ENCODE assay signal across 8 mouse cellular contexts in the genomic region with DNA sequence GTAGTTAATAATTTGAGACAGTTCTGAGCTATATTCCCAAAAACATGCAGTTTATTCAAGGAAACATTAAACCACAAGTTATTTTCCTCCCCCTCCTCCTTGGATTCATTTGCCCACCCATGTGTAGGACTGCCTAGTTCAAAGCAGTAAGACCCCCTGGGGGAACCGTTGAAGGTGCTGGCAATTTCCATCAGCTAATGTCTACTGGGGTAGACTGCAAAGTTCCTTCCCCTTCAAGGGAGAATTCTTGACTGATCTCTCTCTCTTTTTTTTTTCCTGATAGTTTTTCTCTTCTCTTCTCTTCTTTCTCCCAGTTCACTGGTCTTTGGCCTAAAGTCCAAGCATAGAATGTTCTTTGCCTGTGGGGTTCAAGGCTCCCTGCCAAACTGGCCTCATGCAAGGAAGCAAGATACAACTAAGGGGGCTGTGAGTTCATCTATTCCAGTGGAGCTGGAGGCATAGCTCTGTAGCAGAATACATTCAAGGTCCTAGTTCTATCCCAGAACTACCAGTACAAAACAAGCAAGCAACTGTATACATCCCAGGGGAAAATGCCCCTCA. TPM values are rescaled to one million over a fixed set of nuclear protein-coding genes. Genes with fewer than 3 reads are reported as not detected.
DNase-seq lines count a peak whose midpoint lies in the region; ATAC-seq lines count a peak whose summit lies in the region.

No protein-coding gene starts in this region.

- H3K27ac ChIP-seq in heart, embryonic 13.5 days (replicated peaks), result no peak overlapping the region
- H3K27ac ChIP-seq in neural tube, embryonic 13.5 days (replicated peaks), result no peak overlapping the region

- no peaks in the 10 kb centered on the region for H3K36me3 ChIP-seq in heart, embryonic 13.5 days
- H3K36me3 ChIP-seq in neural tube, embryonic 13.5 days, result no peaks in the 10 kb centered on the region

- intact Hi-C loops in heart, postnatal 36 days (cut with DNase I), result no loop called here

- no peaks in the 10 kb centered on the region for H3K27me3 ChIP-seq in heart, embryonic 13.5 days (replicated peaks)
- H3K27me3 ChIP-seq in neural tube, embryonic 13.5 days, result no peaks in the 10 kb centered on the region

- 24% methylated on average over 1 of the region's 1 CpGs for WGBS in heart, embryonic 13.5 days
- WGBS in neural tube, embryonic 13.5 days, result 39% methylated on average over 1 of the region's 1 CpGs

- no peaks in the 10 kb centered on the region for H3K4me1 ChIP-seq in heart, embryonic 13.5 days
- no peaks in the 10 kb centered on the region for H3K4me1 ChIP-seq in neural tube, embryonic 13.5 days (replicated peaks)

- no peak for ATAC-seq in heart, embryonic 13.5 days (ENCODE audit: extremely low read depth, insufficient number of reproducible peaks, low FRiP score, low TSS enrichment)
- no peak for ATAC-seq in neural tube, embryonic 13.5 days (ENCODE audit: low read depth)
- no peak for ATAC-seq in inflammation-experienced regulatory T-cells, adult 6 months

- no peak for DNase-seq in heart, postnatal 36 days
- no peak for DNase-seq in neural tube, embryonic 10.5 days (ENCODE audit: extremely low spot score, low spot score)
- peak; percentile 27 to 56 for DNase-seq in kidney, postnatal 25 days
- DNase-seq in cerebellum, adult 18-20 months, result no peak
- DNase-seq in urinary bladder, postnatal 25 days (ENCODE audit: low spot score), result no peak

- no peaks in the 10 kb centered on the region for H3K9me3 ChIP-seq in heart, embryonic 13.5 days
- H3K9me3 ChIP-seq in neural tube, embryonic 13.5 days, result no peaks in the 10 kb centered on the region

- H3K9ac ChIP-seq in heart, embryonic 13.5 days, result no peak overlapping the region
- no peak overlapping the region for H3K9ac ChIP-seq in neural tube, embryonic 13.5 days

- peak overlapping the region; percentile 68 for H3K4me2 ChIP-seq in heart, embryonic 13.5 days
- peak overlapping the region; percentile 60 for H3K4me2 ChIP-seq in neural tube, embryonic 13.5 days

- no peak overlapping the region; the same call in 1 of the 2 replicates for H3K4me3 ChIP-seq in heart, embryonic 13.5 days
- H3K4me3 ChIP-seq in neural tube, embryonic 13.5 days, result no peak overlapping the region

RNA-seq across cellular contexts. Expression of a gene that starts 0.6 kb away (rescaled TPM):
- 1.1 and 5.3 TPM in 2 replicates for polyA plus RNA-seq in heart, embryonic 13.5 days (2015; fragmentation: Nextera tagmentation; extraction: Ambion mirVana)
- total RNA-seq in heart, postnatal 36 days (2021), result under 1 TPM; 0.31 to 0.38 TPM
- 0.25 and 0.39 TPM in 2 replicates for polyA plus RNA-seq in neural tube, embryonic 13.5 days (2015; fragmentation: Nextera tagmentation; extraction: Ambion mirVana)
- not detected for polyA plus RNA-seq in inflammation-experienced regulatory T-cells, adult 6 months (2017; shearing (Covaris generic))

Comparison
In these comparisons a context has a peak if more than half of its experiments do, and no peak if none do; other contexts are left out.
1. DNase-seq: peak in kidney, postnatal 25 days (2 of 2); none in heart, postnatal 36 days (0 of 2), neural tube, embryonic 10.5 days (single experiment), cerebellum, adult 18-20 months (0 of 2) and urinary bladder, postnatal 25 days (single experiment).